Mouse (Mus musculus) left cerebral cortex, postnatal 14 days (tissue): ENCODE measurements at regions not wholly inside any gene's neighbourhood (a gene's known extent, or its start where the extent isn't known, plus 50 kb on each side); places are given as distances from the start of the nearest gene placed in this dataset.
"Not testable (repeated sequence)": the region's sequence is repeated elsewhere in the genome, so short reads cannot be mapped to it uniquely, and the experiment has no call there.

ENCODE experiments used
- DNase-seq, 2 experiments: peaks; one replicate each; pipeline ENCODE4 v3.0.0; 2021 to 2022; ENCODE audit warnings: low spot score in 2 of 2, mixed read lengths in 1 of 2
- intact Hi-C: fragments of 180-260 bp; cut with DNase I; formaldehyde crosslinking; loops from one replicate; pipeline ENCODE4 v1.15.1; 2025

DNA sequence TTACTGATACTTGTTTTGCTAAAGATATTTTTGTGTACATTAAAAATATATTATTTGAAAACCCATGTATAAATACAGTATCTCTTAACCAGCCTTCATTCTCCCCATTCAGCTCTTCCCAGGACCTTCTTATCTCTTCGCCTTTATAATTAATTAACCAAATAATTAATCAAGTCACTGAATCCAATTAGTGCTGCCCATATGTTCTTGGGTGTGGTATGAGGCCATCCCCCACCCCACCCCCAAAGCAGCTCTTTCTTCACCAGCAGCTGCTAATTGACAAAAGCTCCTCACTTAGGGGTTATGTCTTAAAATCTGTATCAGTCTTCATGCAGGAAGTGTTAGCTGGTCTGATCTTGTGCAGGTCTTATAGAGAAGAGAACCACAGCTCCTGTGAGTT lies 728.8 kb upstream of the Nr2f1 start:
- DNase-seq = no peak
- intact Hi-C loops = no loop called here

DNA sequence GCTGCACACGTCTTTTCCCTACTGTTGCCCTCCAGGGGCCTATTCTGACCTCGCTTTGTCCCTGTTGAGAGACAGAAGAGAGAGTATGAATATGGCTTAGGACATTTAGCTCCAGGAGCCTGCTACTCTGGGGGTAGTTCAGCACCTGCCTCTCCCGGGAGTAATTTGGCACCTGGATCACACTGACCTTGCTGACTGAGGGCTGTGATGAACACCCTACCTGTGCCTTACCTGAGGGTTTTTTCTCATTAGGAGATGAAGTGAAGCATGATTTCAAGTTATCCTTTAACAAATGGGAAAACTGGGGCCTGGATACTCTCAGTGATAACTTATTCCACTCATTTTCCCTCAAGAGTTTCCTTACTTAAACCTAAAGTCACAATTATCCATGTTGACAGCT lies 721.2 kb upstream of the Nr2f1 start:
- intact Hi-C loops = no loop called here
- DNase-seq = no peak

DNA sequence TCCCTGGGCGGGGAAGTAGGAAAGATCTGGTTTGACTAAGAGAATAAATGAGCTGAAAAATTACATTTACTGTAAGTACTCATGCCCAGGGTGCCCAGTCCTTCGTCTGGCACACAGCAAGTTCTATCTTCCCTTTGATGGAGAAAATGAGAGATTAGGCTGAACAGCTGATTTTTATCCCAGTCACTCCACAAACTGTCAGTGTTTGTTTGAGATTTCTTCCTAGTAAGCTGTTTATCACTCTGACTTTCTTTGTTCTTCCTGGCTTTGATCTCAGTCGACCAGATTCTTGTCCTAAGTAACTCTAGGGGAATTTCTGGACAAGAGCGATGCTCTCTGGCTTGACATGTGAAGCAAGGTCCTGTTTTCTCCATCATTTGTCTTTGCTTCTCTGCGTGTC lies 710.3 kb upstream of the Nr2f1 start:
- intact Hi-C loops = no loop called here
- DNase-seq = no peak

DNA sequence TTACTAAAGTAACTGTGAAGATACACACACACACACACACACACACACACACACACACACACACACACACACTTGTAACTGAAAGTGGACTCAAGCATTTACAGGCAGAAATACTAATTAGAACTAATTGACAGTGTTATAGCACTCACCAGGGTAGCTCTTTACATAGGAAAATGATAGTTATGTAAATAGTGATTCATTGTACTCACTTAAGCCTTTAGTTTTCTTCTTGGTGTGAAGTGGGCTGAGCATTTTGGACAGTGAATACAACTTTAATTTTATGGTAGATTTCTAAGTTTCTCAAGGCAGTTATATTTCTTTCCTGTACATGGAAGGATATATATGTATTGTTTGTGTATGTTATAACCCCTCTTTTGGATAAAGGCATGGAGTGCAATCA lies 704.5 kb upstream of the Nr2f1 start:
- intact Hi-C loops = no loop called here

DNA sequence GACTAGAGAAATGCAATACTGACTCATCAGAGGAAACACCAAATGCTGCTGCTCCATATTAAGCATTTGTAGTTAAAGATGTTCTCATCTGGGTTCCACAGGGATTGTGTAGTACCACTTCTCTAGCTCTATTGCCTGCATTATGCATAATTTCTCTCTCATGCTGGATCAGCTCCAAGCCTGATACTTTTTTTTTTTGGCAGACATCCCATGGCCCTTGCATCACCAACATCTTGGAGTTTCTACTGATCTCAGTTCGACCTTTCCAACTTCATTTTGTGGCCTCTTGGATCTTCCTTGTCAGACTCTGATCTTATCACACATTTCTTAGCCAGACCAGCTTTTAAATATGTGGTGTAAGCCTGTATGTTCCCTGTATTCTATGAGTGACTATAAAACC lies 701.1 kb upstream of the Nr2f1 start:
- intact Hi-C loops = no loop called here
- DNase-seq = no peak

More for the DNA sequence above, 704.5 kb upstream of the Nr2f1 start:
- DNase-seq = no peak

DNA sequence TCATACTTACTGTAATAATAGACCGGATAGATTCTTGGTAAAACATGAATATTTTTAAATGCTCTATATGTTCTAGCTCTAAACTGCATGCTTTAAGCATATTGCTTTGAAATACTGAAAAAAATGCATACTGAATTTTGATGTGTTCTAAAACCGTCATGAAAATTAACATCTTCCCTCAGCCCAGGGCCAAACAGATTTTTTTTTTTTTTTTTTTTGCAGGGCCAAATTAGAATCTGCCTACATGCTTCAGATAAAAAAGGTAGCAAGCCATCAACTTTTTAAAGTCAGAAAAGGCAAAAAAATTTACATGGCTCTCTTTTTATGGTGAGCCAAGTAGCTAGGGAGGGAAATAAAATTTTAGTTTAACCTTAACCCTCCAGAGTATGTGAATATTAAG lies 692.7 kb upstream of the Nr2f1 start:
- intact Hi-C loops = no loop called here
- no peak for DNase-seq

DNA sequence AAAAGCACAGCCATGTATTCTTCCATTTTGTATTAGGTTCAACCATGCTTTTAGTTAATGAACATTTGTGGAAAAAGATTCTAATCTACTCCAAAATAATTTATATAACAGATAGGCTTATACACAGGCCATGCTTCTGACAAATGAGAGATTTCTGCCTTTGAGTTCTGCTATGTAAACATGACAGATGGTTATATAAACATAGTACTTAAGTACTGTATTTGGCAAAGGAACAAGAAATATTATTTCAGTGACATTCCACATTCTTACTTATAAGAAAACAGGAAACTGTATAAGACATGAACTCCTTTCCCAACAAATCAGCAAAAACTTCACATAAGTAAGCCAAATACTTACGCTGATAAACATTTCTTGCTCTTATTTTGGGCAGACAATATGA lies 683.5 kb upstream of the Nr2f1 start:
- intact Hi-C loops = no loop called here
- DNase-seq = no peak

DNA sequence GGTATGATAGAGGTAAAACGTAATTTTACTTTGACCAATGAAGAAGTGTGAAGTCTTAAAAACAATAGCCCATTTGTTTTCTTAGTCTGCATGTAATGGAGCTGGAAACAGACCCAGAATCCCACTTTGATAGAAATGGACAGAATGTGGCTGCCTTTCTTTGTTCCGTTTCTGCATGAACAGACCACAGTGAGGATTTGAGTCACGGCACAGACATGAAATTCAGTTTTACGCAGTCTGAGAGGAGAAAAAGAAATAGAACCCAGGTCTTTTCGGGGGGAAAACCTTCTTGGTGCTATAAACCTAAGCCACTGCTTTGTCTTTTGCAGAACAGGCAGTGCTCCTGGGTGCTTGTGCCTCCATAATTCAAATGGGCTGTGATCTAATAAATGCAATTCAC lies 673.0 kb upstream of the Nr2f1 start:
- intact Hi-C loops = no loop called here
- DNase-seq = no peak

DNA sequence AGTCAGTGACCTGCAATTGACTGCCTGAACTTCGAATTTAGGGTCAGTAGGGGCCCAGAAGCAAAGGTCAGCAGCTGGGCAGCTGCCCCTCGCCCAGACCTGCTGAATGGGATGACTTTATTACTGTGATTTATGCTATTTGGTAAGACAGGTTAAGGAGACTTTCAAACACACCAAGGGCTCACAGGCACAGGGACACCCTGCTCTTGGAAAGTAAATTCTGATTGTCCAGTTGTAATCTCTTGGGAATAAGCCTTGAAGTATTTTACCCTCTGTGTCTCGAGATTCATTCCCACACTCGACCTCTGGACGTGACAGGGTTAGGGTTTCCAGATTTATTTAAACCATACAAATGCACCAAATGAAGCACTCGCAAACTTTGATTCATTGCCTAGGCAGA lies 672.4 kb upstream of the Nr2f1 start:
- intact Hi-C loops = no loop called here
- no peak for DNase-seq

DNA sequence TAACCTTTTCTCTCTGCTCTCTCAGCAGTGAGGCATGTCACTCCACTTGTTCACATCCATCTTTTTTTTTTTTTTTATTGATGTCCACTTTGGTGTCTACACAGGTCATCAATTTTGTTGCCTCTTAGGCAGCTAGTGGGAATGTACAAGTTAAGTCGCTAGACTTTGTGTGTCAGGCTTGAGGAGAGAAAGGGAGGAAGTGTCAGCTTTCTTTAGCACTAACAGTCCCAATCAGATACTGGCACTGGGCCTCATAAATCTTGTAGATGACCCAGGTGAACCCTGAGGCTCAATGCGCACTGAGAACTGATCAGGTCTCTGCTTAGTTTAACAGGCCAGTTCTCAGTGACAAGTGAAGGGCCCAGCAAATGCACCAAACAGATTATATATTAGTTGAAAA lies 671.7 kb upstream of the Nr2f1 start:
- DNase-seq = no peak
- intact Hi-C loops = no loop called here

DNA sequence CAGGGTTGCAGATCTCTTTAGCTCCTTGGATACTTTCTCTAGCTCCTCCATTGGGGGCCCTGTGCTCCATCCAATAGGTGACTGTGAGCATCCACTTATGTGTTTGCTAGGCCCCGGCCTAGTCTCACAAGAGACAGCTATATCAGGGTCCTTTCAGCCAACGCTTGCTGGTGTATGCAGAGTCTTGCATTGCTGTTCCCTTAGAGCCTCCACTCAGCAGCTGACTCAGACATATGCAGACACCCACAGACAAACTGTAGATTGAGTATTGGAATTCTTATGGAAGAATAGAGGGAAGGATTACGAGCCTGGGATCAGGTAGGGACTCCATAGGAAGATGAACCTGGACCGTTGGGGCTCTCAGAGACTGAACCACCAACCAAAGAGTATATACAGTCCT lies 624.8 kb upstream of the Nr2f1 start:
- DNase-seq, intact Hi-C loops: not testable (repeated sequence)

DNA sequence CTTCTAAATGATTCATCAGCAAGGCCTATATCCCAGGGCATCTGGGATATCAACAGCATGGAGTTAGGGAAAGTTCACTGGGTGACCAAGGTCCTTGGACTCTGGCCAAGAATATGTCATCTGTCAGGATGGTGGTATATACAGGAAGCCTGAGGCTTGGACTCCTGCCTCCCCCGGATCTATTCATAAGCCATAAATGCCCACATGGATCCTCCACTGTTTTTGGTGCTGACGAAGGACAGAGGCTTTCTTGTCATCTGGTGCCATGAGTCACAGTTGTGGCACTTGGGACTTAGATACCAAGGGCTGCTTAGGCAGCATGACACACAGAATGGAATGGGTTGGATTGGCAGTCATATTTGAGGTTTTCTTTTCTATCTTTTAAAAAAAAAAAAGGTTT lies 610.1 kb upstream of the Nr2f1 start:
- intact Hi-C loops = no loop called here

DNA sequence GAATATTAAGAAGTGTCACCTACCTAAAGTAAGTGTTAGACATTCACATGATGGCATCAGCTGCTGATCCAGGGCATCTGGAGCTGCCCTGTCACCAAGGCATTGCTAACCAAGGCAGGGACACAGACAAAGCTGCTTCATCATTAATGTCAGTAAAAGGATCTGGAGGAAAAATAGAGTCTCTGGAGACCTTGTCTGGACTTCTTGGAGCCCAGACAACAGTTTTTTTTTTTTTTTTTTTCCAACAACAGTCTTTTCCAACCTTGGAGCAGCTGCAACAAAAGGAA lies 603.2 kb upstream of the Nr2f1 start:
- no peak for DNase-seq
- intact Hi-C loops = no loop called here

More for the DNA sequence above, 610.1 kb upstream of the Nr2f1 start:
- DNase-seq = no peak

DNA sequence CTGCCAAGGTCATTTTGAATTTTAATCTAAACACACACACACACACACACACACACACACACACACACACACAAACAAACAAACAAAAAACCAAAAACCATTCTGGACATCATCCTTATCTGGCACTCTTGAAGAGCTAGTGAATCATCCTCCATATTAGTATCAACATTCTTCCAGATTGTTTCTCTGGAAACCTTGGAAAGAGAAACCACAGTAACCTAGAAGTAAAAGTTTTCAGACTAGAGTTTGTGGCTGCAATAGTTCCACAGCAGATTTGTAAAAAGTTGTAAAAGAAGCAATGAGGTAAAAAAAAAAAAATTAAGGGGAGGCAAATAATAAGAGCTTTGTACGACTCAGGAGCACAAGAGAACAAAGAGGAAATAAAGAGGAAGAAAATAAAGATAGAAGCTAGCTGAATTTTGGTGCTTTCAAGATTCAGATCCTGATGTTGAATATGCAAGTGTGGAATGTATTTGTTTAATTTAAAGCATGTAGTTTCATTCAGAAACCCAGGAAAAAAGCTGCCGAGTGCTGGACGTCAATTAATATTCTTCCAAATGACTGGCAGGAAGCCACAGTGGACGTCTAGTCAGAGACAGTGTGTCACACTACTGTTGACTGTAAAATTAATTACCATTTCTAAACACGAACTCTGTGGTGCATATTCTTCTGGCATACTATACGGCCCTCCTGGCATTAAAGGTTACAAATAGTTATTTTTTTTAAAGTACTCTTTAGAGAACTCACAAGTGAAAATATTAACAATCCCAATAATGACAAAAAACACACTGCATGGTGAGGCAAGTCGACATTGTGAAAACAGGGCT lies 602.7 kb upstream of the Nr2f1 start:
- intact Hi-C loops = no loop called here
- no peak for DNase-seq

DNA sequence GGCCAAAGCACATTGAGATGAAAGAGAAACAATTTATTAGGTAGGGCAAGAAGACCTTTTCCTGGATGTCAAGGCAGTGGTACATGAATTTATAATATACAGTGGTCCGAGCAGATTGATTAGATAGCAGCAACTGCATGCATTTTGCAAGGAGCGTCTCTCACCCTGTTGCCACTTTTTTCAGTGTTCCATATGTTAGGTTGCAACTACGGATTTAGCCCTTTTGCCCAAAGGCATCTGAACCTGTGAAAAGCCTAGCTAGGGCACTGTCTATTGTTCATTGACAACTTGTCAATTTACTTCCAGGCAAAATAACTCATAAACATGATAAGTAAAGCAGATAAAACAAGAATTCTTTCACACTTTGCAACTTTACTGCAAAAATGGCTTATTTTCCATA lies 600.1 kb upstream of the Nr2f1 start:
- no peak for DNase-seq
- intact Hi-C loops = no loop called here

DNA sequence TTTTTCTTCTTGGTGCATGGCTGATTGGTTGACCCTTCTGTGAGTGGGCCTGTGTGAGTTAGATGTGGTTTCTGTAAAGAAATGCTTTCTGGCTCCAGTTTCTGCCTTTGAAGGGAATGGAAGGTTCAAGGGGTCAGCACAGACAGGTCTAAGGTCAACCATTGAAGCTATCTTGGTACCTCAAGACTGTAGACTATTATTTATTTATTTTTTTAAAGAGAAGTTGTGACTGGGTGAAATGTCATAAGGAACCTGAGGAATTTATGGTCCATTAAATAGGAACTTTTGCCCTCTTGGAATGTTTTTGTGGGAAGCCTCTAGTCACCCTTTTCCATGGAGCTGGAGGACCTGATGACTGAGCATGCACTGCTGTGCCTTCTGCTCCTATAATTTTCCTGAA lies 595.7 kb upstream of the Nr2f1 start:
- no peak for DNase-seq
- intact Hi-C loops = no loop called here

DNA sequence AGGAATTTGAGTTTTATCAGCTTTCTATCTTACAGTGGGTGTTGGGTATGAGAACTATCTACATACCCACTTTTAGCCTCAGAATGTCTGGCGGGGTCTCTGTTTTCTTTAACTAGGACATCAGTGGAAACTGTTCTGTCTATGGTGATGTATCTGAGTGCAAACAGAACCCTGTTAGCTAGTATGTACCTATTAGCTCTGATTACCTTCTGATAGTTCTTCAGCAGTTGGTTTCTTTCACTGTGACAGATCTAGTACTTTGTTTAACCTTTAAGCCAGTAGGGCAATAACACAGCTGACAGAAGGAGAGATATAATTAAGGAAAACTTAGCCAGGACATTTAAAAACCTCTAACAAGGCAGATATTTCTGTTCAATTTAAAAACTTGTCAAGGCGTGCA lies 584.7 kb upstream of the Nr2f1 start:
- DNase-seq = no peak
- intact Hi-C loops = no loop called here

DNA sequence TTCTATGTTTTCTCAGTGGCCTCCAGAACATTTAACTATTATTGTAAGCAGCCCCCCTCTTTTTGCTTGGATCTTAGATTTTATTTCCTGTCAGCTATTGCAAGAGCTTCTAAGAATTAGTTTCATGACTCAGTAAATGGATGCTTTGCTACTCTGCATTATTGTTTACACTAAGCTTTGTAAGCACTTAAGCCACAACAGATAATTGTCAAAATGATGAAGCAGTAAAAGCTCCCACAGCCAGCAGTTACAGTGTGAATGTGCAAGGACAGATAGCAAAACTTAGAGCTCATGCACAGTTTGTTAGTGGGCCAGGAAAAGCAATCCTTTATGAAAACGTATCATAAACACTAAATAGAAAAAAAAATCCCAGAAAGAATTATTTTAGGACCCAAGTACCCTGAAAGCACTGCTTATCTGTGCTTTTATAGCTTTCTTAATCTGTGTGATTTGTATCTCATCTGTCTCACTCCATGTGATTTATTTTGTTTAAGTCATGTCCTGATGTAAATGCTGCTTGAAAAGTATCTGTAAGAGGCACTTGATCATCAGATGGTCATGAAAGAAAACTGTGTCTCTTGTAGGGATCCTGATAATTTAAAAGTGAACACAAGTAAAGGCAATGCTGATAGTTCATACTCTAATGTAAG lies 584.2 kb upstream of the Nr2f1 start:
- intact Hi-C loops = no loop called here
- no peak for DNase-seq
